Mouse (Mus musculus) yolk sac, embryonic 10.5 days (tissue): ENCODE measurements around the gene Srcin1.

Experiments used
- DNase-seq: peaks from one replicate; pipeline ENCODE4 v3.0.0-alpha.2; 2017; ENCODE audit warnings: low spot score

Srcin1 gene

DNA sequence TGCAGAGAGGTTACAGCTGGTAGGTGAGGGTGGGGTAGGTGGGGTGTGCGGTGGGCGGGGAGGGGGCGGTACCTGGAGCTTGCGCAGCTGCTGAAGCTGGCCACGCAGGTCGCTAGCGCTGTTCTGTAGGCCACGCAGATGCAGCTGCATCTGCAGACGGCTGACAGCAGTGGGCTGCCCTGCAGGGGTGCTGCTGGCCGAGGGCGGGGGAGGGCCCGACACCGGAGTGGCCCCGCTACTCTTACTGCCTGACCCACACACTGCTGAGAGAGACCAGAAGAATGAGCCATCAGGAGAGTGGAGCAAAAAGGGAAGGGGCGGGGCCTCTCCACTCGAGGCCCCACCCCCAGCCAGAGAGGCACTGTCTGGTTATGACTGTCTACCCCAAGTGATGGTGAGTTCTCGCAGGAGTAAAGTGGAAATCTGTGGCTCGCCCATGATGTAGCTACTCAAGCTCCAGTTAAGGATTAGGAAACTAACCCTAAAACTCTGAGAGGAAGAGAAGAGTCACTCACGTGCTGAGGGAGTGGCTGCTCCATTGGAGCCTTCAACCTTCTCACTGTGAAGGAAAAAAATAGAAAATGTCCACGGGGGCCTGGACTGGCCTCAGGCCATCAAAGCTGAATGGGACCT, 42.9 kb downstream of the Srcin1 start:
- DNase-seq = no peak

DNA sequence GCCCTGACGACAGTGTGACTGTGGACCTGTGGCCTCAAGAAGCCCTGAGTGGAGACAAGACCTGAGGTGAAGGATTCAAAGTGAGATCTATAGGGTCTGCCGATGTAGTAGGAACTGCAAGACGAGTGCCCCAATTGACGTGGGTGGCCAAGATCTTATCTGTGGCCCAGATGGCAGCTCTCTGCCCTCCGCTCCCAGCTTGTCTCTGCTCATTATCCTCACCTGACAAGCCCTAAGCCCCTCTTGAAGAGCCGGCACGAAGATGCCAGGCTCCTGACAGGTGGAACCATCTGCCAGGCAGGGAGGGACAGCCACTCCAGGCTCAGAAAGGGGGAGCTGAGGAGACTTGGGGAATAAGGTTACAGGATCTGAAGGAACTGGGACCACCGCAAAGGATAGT, 43.6 kb downstream of the Srcin1 start:
- no peak for DNase-seq

DNA sequence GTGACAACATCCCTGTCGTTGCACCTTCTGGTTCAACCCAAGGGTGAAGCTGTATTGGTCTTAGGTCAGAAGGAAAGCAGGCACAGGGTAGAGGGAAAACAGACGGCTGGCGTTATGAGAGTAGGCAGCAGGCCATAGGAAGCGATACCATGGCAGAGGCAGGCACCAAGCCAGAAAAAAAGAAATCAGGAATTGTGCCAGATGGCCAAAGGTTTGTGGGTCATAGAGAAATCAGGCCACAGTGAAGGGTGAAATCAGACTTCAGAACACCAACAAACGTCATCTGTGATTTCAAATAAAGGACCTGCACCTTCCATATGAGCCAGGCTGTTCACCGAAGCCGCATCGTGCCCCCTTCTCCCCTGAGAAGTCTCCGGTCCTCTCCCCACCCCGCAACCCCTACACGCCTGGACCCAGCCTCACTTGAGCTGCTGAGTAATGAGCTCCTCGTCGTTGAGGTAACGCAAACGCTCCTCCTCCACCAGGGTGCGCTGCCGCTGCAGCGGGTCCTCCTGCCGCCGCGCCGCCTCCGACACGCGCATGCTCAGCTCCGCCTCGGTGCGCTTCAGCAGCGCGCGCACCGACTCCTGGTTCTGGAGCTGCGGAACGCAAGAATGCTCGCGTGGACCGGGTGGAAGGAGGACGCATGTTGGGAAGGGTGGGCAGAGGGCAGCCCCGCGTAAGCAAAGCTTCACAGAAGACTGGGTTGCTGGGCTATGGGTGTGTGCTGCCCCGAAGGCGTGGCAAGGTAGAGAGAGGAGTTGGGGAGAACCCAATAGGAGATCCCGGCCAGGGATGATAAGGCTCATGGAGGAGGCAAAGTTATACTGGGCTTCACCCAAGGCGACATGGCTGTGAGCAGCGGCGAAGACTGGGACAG, 44.4 kb downstream of the Srcin1 start:
- DNase-seq = peak; percentile 81

- DNase-seq = no peak
Measured at GRCm38 (mm10) chr11:97530961-97531360, 45.0 kb downstream of the Srcin1 start.

- no peak for DNase-seq
Measured at GRCm38 (mm10) chr11:97530069-97530468, 45.9 kb downstream of the Srcin1 start.

DNA sequence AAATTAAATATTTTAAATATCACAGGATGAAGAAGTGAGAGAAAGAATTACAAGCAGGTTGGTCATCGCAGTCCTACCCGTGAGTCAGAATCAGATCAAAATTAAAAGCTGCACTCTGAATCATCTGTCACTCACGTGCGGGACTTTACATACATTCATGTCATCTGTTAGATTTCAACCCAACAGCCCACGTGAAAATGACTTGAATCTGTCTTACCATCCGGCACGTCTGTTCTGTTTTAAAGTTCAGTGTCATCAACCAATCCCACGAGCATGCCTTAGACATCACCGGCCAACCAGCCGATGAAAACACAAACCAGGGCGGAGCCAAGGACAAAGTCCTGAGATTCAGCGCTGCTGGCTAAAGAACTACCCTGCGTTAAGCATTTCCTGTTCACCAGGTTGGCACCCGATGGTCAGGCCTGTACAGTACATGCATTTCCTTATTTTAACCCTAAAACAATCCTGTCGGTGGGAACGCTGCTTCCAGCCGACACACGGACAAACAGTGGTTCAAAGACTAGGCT, 47.6 kb downstream of the Srcin1 start:
- no peak for DNase-seq

DNA sequence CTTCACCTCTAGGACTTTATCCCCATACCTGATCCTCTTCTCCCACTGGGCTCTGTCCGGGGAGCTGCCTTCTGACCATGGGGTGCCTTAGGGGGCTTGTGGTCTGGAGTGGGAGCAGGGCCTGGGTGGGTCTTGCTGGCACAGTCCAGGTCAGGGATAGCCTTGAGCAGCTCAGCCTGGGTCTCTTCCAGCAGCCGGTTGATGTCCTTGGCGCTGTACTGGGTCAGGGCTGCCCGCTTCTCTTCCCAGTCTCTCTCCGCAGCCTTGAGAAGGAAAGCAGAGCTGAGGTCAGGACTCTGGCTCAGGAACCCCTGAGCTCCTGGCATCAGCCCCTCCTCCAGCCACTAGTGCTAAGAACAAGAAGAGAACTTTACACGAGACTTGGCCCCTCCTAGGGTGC, 50.7 kb downstream of the Srcin1 start:
- DNase-seq = no peak

- DNase-seq = no peak
Measured at GRCm38 (mm10) chr11:97524306-97524705, 51.7 kb downstream of the Srcin1 start.

DNA sequence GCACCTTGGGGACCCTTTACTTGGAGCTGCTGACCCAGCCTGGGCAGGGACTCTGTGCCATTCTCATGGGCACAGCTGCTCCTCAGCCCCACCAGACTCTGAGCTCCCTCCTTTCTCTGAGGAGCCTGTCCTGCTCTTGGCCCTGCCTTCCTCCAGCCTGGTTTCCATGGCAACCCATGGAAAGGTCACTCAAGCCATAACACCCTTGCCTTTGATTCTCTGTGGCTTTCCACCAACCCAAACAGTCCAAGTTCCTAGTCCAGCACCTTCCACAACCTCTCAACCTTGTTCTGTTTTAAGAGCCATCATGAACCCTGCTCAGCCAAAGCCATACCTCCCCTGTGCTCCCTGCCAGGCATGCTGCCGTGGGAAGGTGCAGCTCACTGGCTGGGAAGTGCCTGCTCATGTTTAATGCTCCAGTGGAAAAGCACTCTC, 52.1 kb downstream of the Srcin1 start:
- no peak for DNase-seq

DNA sequence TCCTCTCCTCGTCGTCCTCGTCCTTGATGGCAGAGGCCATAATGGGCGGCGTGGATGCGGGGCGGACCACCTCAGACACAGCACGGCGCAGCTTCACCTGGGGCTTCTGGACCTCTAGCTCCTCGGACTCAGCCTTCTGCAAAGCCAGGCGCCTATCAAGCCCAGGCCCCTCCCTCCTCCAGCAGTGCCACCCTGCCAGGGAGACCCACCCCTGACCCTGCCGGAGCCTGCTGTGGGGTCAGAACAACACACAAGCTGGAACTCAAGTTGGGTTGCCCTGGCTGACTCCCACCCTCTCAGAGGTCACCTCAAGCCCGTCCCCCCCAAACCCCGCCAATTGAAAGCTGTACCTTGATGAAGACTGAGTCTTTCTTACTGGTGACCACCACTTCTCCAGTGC, 52.9 kb downstream of the Srcin1 start:
- no peak for DNase-seq

DNA sequence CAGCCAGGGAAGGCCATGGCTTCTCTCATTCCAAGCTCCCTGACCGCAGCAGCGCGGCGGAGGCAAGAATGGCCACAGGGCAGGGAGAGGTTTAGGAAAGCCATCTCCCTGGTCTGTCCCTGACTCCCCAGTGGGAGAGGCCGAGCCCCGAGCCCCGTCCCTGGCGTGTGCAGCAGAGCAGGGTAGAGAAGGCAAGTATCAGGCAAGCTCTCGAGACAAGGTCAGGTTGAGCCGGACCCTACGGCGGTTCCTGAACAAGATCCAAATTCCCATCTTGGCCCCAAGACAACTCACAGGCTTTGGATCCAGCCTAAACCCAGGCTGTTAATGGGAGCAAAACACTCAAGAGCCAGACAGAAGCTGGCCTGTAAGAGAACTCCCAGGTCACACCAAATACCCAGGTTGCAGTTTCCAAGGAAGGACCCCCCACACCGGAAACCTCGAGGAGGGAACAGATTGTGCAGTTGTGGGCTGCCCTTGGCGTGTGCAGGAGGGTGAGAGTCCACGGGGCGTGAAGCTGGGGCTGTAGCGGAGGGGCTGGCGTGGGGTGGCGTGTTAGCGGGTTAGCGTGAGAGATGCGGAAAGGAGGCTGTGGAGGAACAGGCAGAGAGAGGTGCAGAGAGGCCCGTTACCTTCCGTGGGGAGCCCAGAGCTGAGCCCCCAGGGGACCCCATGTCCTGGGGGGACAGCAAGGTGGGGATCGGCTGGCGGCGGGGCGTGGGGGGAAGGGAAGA, 54.1 kb downstream of the Srcin1 start:
- no peak for DNase-seq

- DNase-seq = no peak
Measured at GRCm38 (mm10) chr11:97520541-97520940, 55.4 kb downstream of the Srcin1 start.

DNA sequence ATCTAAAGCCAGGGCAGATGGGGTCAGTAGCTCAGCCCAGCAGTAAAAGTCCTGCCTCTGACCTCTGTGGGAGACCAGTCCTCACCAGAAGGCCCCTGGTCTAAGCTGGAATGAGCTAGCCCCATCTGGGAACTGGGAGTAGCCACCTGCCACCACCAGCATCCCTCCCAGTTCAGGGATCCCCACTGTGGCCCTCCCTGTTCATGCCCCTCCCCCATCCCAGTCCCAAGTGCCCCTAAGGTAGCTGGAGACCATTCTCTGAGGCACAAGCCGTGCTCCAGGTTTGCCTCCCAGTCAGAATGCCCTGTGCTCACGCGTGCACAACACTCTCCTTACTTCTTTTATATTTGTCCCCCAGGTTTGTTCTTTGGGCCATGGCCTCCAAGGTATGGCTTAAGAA, 62.9 kb downstream of the Srcin1 start:
- DNase-seq = no peak

GRCm38 (mm10) chr11:97512511-97512910, 63.5 kb downstream of the Srcin1 start:
- no peak for DNase-seq

GRCm38 (mm10) chr11:97511661-97512369, 64.2 kb downstream of the Srcin1 start:
- DNase-seq = peak; percentile 69

- peak; percentile 64 for DNase-seq
Measured at GRCm38 (mm10) chr11:97510966-97511660, 64.9 kb downstream of the Srcin1 start.

GRCm38 (mm10) chr11:97509715-97510485, 66.1 kb downstream of the Srcin1 start:
- DNase-seq = no peak

- no peak for DNase-seq
Measured at GRCm38 (mm10) chr11:97509058-97509457, 66.9 kb downstream of the Srcin1 start.

DNA sequence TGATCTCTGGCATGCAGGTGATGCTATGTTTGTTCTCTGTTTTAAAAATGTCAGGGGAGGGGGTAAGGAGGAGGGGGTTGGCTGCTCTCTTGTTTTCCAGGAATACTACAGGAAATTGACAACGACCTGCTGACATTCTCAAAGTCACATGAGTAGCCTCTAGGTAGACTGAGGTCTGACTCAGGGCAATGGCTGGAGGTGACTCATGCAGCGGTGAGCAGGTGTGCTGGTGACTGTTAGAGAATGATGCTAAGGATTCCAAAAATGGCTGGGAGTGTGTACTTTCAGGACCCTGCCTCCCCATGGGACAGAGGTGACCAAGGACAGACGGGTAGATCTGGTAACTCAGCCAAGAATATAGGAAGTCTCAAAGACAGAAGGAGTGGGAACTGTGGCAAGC, 67.8 kb downstream of the Srcin1 start:
- no peak for DNase-seq

DNA sequence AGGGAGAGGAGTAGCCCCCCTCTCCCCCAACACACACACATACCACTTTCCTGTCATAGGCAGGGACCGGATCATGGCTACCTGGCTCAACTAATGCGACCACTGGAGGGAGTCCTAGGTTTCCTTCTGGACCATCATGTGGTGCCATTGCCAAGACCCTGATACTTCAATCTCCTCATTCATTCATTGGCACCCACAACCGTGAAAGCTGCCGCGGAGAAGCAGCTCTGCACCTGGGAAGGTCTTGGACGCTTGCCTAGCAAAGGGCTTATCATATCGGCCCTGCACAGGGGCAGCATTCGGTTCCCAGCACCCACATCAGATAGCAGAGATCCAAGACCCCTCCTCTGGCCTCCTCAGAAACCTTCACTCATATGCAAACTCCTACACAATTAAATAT, 69.7 kb downstream of the Srcin1 start:
- no peak for DNase-seq

DNA sequence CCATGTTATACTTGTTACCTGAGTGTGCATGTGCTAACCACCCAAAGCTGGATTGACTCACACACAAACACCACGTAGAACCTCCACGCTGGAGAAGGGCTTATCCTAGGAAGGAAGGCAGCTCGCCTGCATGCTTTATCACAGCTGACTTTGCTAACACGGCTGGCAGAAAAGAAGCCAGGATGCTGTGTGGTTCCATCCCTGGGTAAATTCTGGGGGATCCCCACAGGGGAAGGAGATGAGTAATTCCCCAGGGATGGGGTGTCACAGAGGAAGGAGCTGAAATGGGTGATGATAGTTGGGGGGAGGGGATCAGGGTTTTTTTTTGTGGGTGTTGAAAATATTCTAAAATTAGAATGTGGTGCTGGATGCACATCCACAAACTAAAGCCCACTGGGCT, 70.2 kb downstream of the Srcin1 start:
- no peak for DNase-seq
